Mouse (Mus musculus) midbrain, embryonic 14.5 days (tissue): ENCODE data around the gene Bscl2. TPM values are rescaled to one million over a fixed set of nuclear protein-coding genes. Genes with fewer than 3 reads are reported as not detected.
A peak's percentile ranks its signal among the peaks of the same experiment; 100 is the strongest.

ENCODE experiments used
- ATAC-seq: fragments of 200-750 bp; cut with Nextera tagmentation; 2 replicates; pipeline ENCODE4 v1.8.0; 2017; ENCODE audit warnings: moderate number of reproducible peaks, moderate library complexity; ENCODE audit not compliant: low FRiP score, low TSS enrichment
- DNase-seq: peaks from one replicate; pipeline ENCODE4 v3.0.0-alpha.2; 2015
- H3K27ac ChIP-seq: fragments of 300-500 bp; sonication (generic); replicated peaks from 2 replicates; pipeline ENCODE4 v1.5.1; 2014; ENCODE audit warnings: mild to moderate bottlenecking, low read depth, low read length, moderate library complexity
- H3K27me3 ChIP-seq: fragments of 300-500 bp; sonication (generic); 2 replicates; pipeline ENCODE4 v1.6.1; 2014; ENCODE audit warnings: low read length, control low read depth, mixed read lengths; ENCODE audit not compliant: control insufficient read depth, insufficient read depth
- H3K36me3 ChIP-seq: fragments of 300-500 bp; sonication (generic); 2 replicates; pipeline ENCODE4 v1.6.1; 2014; ENCODE audit warnings: low read length, control low read depth; ENCODE audit not compliant: control insufficient read depth, insufficient read depth
- H3K4me1 ChIP-seq: fragments of 300-500 bp; sonication (generic); 2 replicates; pipeline ENCODE4 v1.6.1; 2014; ENCODE audit warnings: mild to moderate bottlenecking, antibody characterized with exemption, low read length, control low read depth; ENCODE audit not compliant: control insufficient read depth, insufficient read depth
- H3K4me2 ChIP-seq: fragments of 300-500 bp; sonication (generic); 2 replicates; pipeline ENCODE4 v1.6.1; 2014; ENCODE audit warnings: mild to moderate bottlenecking, low read length, moderate library complexity
- H3K4me3 ChIP-seq: fragments of 300-500 bp; sonication (generic); replicated peaks from 2 replicates; pipeline ENCODE4 v1.5.1; 2014; ENCODE audit warnings: low read depth, low read length
- H3K9ac ChIP-seq: fragments of 300-500 bp; sonication (generic); replicated peaks from 2 replicates; pipeline ENCODE4 v1.6.1; 2014; ENCODE audit warnings: mild to moderate bottlenecking, low read length, moderate library complexity
- H3K9me3 ChIP-seq: fragments of 300-500 bp; sonication (generic); 2 replicates; pipeline ENCODE4 v1.6.1; 2016; ENCODE audit warnings: low read length, control low read depth, mixed read lengths; ENCODE audit not compliant: control insufficient read depth
- WGBS: fragments of 180-500 bp; shearing (Covaris S2); extraction: QIAGEN DNeasy Blood & Tissue Kit; methylation state at CpG from one replicate; pipeline ENCODE4 v1.1.7; 2014; 5-methylcytosine and 5-hydroxymethylcytosine counted together
- polyA plus RNA-seq: library from polyadenylated mRNA; unstranded; fragments of >200 nt; fragmentation: Nextera tagmentation; extraction: Ambion mirVana; gene quantifications from 2 replicates; pipeline ENCODE4 v1.2.1, GENCODE M21; 2014

Bscl2 gene
- polyA plus RNA-seq, 1 experiment from 2014 or later: 78.2 TPM

GRCm38 (mm10) chr19:8872266-8872840, 35.1 kb downstream of the Bscl2 start:
- WGBS: 79% methylated on average over 10 of the region's 10 CpGs
- ATAC-seq: no peak
- H3K9me3 ChIP-seq: no peaks in the 10 kb centered on the region
- peaks cover 39% of the 10 kb centered on the region for H3K36me3 ChIP-seq
- peak overlapping the region; percentile 95 for H3K4me3 ChIP-seq
- peak overlapping the region; percentile 93 for H3K9ac ChIP-seq
- H3K4me1 ChIP-seq: peaks cover 8% of the 10 kb centered on the region
- peak overlapping the region; percentile 84 for H3K4me2 ChIP-seq
- DNase-seq: no peak
- H3K27me3 ChIP-seq: no peaks in the 10 kb centered on the region
- peak overlapping the region; percentile 77 for H3K27ac ChIP-seq

- Histone ChIP-seq H3K27me3 (no peaks in the 10 kb centered on the region), H3K4me1 (peaks cover 13% of the 10 kb centered on the region), H3K36me3 (peaks cover 52% of the 10 kb centered on the region), H3K9ac (no peak overlapping the region), H3K4me3 (no peak overlapping the region), H3K4me2 (no peak overlapping the region), H3K27ac (no peak overlapping the region), H3K9me3 (no peaks in the 10 kb centered on the region)
- no peak for DNase-seq
- ATAC-seq: no peak
- WGBS: 98% methylated on average over 7 of the region's 7 CpGs
Observed at GRCm38 (mm10) chr19:8875031-8875430, 37.8 kb downstream of the Bscl2 start.

- ATAC-seq: peak; percentile 96
- no peaks in the 10 kb centered on the region for H3K9me3 ChIP-seq
Observed at GRCm38 (mm10) chr19:8880311-8881033, 43.2 kb downstream of the Bscl2 start, which contains the start of gene Uqcc3. Uqcc3 (minus strand) TSS chr19:8880923.

GRCm38 (mm10) chr19:8881034-8881392, 43.7 kb downstream of the Bscl2 start:
- Histone ChIP-seq H3K36me3 (peaks cover 24% of the 10 kb centered on the region), H3K27ac (peak overlapping the region; percentile 87; the same call in 1 of the 2 replicates), H3K4me3 (peak overlapping the region; percentile 72), H3K4me1 (peaks cover 10% of the 10 kb centered on the region; the same call in 1 of the 2 replicates), H3K27me3 (no peaks in the 10 kb centered on the region), H3K9me3 (no peaks in the 10 kb centered on the region), H3K4me2 (peak overlapping the region; percentile 91), H3K9ac (peak overlapping the region; percentile 88; the same call in 1 of the 2 replicates)
- WGBS: 12% methylated on average over 3 of the region's 3 CpGs
- DNase-seq (no peak), ATAC-seq (no peak)

More at GRCm38 (mm10) chr19:8880311-8881033, 43.2 kb downstream of the Bscl2 start, which contains the start of gene Uqcc3:
- H3K4me2 ChIP-seq: peak within 1 kb of the TSS; percentile 91
- peak within 1 kb of the TSS; percentile 72 for H3K4me3 ChIP-seq
- H3K9ac ChIP-seq: peak within 1 kb of the TSS; percentile 88
- DNase-seq: peak; percentile 92
- no peaks in the 10 kb centered on the region for H3K27me3 ChIP-seq
- peaks cover 30% of the 10 kb centered on the region for H3K36me3 ChIP-seq
- H3K4me1 ChIP-seq: peaks cover 10% of the 10 kb centered on the region; the same call in 1 of the 2 replicates
- peak within 1 kb of the TSS; percentile 87 for H3K27ac ChIP-seq
- WGBS: under 1% methylated on average over 42 of the region's 42 CpGs

GRCm38 (mm10) chr19:8883616-8884015, 46.3 kb downstream of the Bscl2 start, which contains the start of the genes Lbhd1 and Gm49403:
Lbhd1 (plus strand) TSS chr19:8883732.
Gm49403 (plus strand) TSS chr19:8883930.
- Histone ChIP-seq H3K9ac (no peak within 1 kb of the TSS), H3K27ac (no peak within 1 kb of the TSS), H3K4me1 (peaks cover 18% of the 10 kb centered on the region), H3K4me3 (no peak within 1 kb of the TSS), H3K4me2 (no peak within 1 kb of the TSS), H3K9me3 (no peaks in the 10 kb centered on the region), H3K27me3 (no peaks in the 10 kb centered on the region), H3K36me3 (peaks cover 4% of the 10 kb centered on the region; the same call in 1 of the 2 replicates)
- ATAC-seq (no peak), DNase-seq (no peak)
- 65% methylated on average over 3 of the region's 3 CpGs for WGBS

GRCm38 (mm10) chr19:8886916-8887584, 49.8 kb downstream of the Bscl2 start:
- H3K27ac ChIP-seq: no peak overlapping the region
- ATAC-seq (no peak), DNase-seq (no peak)
- no peaks in the 10 kb centered on the region for H3K27me3 ChIP-seq
- H3K4me3 ChIP-seq: no peak overlapping the region
- H3K4me2 ChIP-seq: no peak overlapping the region
- WGBS: 54% methylated on average over 1 of the region's 1 CpGs
- no peaks in the 10 kb centered on the region for H3K9me3 ChIP-seq
- H3K9ac ChIP-seq: no peak overlapping the region
- H3K4me1 ChIP-seq: peaks cover 15% of the 10 kb centered on the region
- peaks cover 3% of the 10 kb centered on the region for H3K36me3 ChIP-seq

GRCm38 (mm10) chr19:8887585-8888463, 50.6 kb downstream of the Bscl2 start:
- H3K27me3 ChIP-seq: no peaks in the 10 kb centered on the region
- peak overlapping the region; percentile 71 for H3K27ac ChIP-seq
- peak overlapping the region; percentile 61 for H3K4me3 ChIP-seq
- peaks cover 3% of the 10 kb centered on the region for H3K36me3 ChIP-seq
- peak overlapping the region; percentile 75 for H3K9ac ChIP-seq
- H3K9me3 ChIP-seq: no peaks in the 10 kb centered on the region
- no peak for ATAC-seq
- peak overlapping the region; percentile 84 for H3K4me2 ChIP-seq
- peaks cover 15% of the 10 kb centered on the region for H3K4me1 ChIP-seq
- WGBS: 15% methylated on average over 19 of the region's 19 CpGs
- no peak for DNase-seq
